In the genomic region with DNA sequence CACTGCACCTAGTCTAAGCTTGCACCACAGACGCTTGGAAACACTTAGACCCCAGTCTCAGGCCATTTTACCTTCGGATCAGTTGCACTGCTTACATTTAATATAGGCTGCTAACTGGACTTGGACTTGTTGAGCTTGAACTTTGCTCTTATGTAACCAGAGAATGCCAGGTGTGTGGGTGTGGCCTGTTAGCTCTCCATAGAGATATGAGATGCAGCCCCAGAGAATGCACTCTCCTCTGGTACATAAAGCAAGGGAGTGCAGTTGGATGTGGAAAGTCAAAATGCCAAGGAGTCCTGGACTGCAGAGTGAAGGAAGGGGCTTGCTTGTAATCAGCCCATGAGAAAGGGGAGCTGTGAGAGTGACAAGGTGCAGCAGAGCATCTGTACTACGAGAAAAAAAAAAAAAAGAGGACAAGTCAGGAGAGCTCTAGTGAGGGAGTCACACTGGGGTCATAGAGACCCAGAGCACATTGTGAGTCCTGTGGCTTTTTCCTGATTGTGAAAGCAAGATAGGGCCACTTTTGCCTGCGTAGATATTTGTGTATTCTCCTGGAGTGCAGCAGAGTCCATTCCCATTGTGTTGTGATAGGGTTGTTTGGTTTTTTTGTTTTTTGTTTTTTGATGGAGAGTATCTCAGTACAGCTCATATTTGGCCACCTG, we compare ENCODE assay signal across 12 mouse cellular contexts. TPM values are rescaled to one million over a fixed set of nuclear protein-coding genes. Genes with fewer than 3 reads are reported as not detected.
A peak's percentile ranks its signal among the peaks of the same experiment; 100 is the strongest.
DNase-seq lines count a peak whose midpoint lies in the region; ATAC-seq and TF ChIP-seq lines count a peak whose summit lies in the region.
"Had no signal": no experiment of that assay in that cellular context is flagged by ENCODE, and none has a peak within 500 bp of the region (broad histone marks: within the 10 kb centered on the region; RNA-seq: fewer than 3 reads in every experiment).

No protein-coding gene starts in this region.

- peaks cover 12% of the 10 kb centered on the region for H3K4me1 ChIP-seq in forebrain, embryonic 16.5 days (replicated peaks; ENCODE audit: control insufficient read depth, insufficient read depth, low read length)
- peaks cover 41% of the 10 kb centered on the region for H3K4me1 ChIP-seq in forebrain, embryonic 10.5 days
- peaks cover 44% of the 10 kb centered on the region for H3K4me1 ChIP-seq in limb, embryonic 13.5 days
- H3K4me1 ChIP-seq in limb, embryonic 10.5 days: peaks cover 44% of the 10 kb centered on the region
- peaks cover 28% of the 10 kb centered on the region for H3K4me1 ChIP-seq in embryonic facial prominence, embryonic 15.5 days
- peaks cover 5% of the 10 kb centered on the region for H3K4me1 ChIP-seq in liver, embryonic 16.5 days (ENCODE audit: control insufficient read depth, low read depth, low read length)
- H3K4me1 ChIP-seq in hindbrain, postnatal 0 days (ENCODE audit: insufficient read depth, low read length): peaks cover 20% of the 10 kb centered on the region

- H3K4me2 ChIP-seq in forebrain, embryonic 16.5 days (ENCODE audit: low read length): no peak overlapping the region
- H3K4me2 ChIP-seq in limb, embryonic 13.5 days (replicated peaks): 0 out of 2 replicates have a peak overlapping the region, but pooled peaks have one; percentile 3
- H3K4me2 ChIP-seq in embryonic facial prominence, embryonic 15.5 days (replicated peaks): no peak overlapping the region; the same call in 1 of the 2 replicates
- H3K4me2 ChIP-seq in liver, embryonic 16.5 days (ENCODE audit: low read depth, low read length): peak overlapping the region; percentile 8; the same call in 1 of the 2 replicates
- H3K4me2 ChIP-seq in hindbrain, postnatal 0 days (ENCODE audit: low read depth, low read length): no peak overlapping the region
- H3K4me2 ChIP-seq: midbrain, embryonic 13.5 days had no signal

- TF ChIP-seq CTCF in hindbrain, postnatal 0 days (IDR thresholded peaks at IDR 0.05; ENCODE audit: low read depth): no peak

- no peak overlapping the region for H3K27ac ChIP-seq in forebrain, embryonic 16.5 days (ENCODE audit: low read length)
- no peak overlapping the region for H3K27ac ChIP-seq in forebrain, embryonic 10.5 days
- H3K27ac ChIP-seq in limb, embryonic 13.5 days: 0 out of 2 replicates have a peak overlapping the region, but pooled peaks have one; percentile 15
- H3K27ac ChIP-seq in limb, embryonic 10.5 days: no peak overlapping the region
- peak overlapping the region; percentile 31; the same call in 1 of the 2 replicates for H3K27ac ChIP-seq in embryonic facial prominence, embryonic 15.5 days (replicated peaks)
- no peak overlapping the region for H3K27ac ChIP-seq in liver, embryonic 16.5 days (ENCODE audit: low read length)
- no peak overlapping the region for H3K27ac ChIP-seq in hindbrain, postnatal 0 days
- H3K27ac ChIP-seq: midbrain, embryonic 13.5 days had no signal

- no peak overlapping the region for H3K9ac ChIP-seq in forebrain, embryonic 16.5 days (replicated peaks; ENCODE audit: low read depth, low read length)
- no peak overlapping the region for H3K9ac ChIP-seq in limb, embryonic 13.5 days
- H3K9ac ChIP-seq in embryonic facial prominence, embryonic 15.5 days: no peak overlapping the region
- no peak overlapping the region for H3K9ac ChIP-seq in liver, embryonic 16.5 days (ENCODE audit: low read depth, low read length)
- H3K9ac ChIP-seq in hindbrain, postnatal 0 days (replicated peaks; ENCODE audit: low read length): no peak overlapping the region
- H3K9ac ChIP-seq: midbrain, embryonic 13.5 days had no signal

- no peaks in the 10 kb centered on the region for H3K9me3 ChIP-seq in forebrain, embryonic 16.5 days (ENCODE audit: control insufficient read depth, low read length)
- H3K9me3 ChIP-seq in forebrain, embryonic 10.5 days: no peaks in the 10 kb centered on the region
- H3K9me3 ChIP-seq in limb, embryonic 13.5 days: no peaks in the 10 kb centered on the region
- H3K9me3 ChIP-seq in limb, embryonic 10.5 days (replicated peaks): no peaks in the 10 kb centered on the region
- H3K9me3 ChIP-seq in embryonic facial prominence, embryonic 15.5 days (replicated peaks): no peaks in the 10 kb centered on the region
- H3K9me3 ChIP-seq in liver, embryonic 16.5 days (replicated peaks; ENCODE audit: control insufficient read depth, low read length): no peaks in the 10 kb centered on the region
- H3K9me3 ChIP-seq in hindbrain, postnatal 0 days (ENCODE audit: low read length): no peaks in the 10 kb centered on the region
- H3K9me3 ChIP-seq: midbrain, embryonic 13.5 days had no signal

- H3K27me3 ChIP-seq in forebrain, embryonic 16.5 days (replicated peaks; ENCODE audit: control insufficient read depth, insufficient read depth, low read length): no peaks in the 10 kb centered on the region
- H3K27me3 ChIP-seq in forebrain, embryonic 10.5 days (ENCODE audit: poor library complexity, severe bottlenecking): no peaks in the 10 kb centered on the region
- H3K27me3 ChIP-seq in limb, embryonic 13.5 days: no peaks in the 10 kb centered on the region
- no peaks in the 10 kb centered on the region for H3K27me3 ChIP-seq in limb, embryonic 10.5 days (ENCODE audit: low read depth, poor library complexity, severe bottlenecking)
- no peaks in the 10 kb centered on the region for H3K27me3 ChIP-seq in embryonic facial prominence, embryonic 15.5 days
- no peaks in the 10 kb centered on the region for H3K27me3 ChIP-seq in liver, embryonic 16.5 days (ENCODE audit: control insufficient read depth, insufficient read depth, low read depth, low read length)
- no peaks in the 10 kb centered on the region for H3K27me3 ChIP-seq in hindbrain, postnatal 0 days (ENCODE audit: insufficient read depth, low read length)
- H3K27me3 ChIP-seq: midbrain, embryonic 13.5 days had no signal

- ATAC-seq in forebrain, embryonic 16.5 days: peak; percentile 6; the same call in 1 of the 2 replicates
- no peak for ATAC-seq in limb, embryonic 13.5 days (ENCODE audit: low FRiP score, low read depth)
- no peak for ATAC-seq in embryonic facial prominence, embryonic 15.5 days (ENCODE audit: insufficient number of reproducible peaks, low FRiP score, low TSS enrichment, low read depth)
- ATAC-seq in liver, embryonic 16.5 days (ENCODE audit: low read depth): peak; percentile 78
- ATAC-seq in hindbrain, postnatal 0 days: no peak
- ATAC-seq: midbrain, embryonic 13.5 days had no signal

- H3K36me3 ChIP-seq in forebrain, embryonic 16.5 days (ENCODE audit: control insufficient read depth, insufficient read depth): no peaks in the 10 kb centered on the region
- H3K36me3 ChIP-seq in forebrain, embryonic 10.5 days (replicated peaks): no peaks in the 10 kb centered on the region
- no peaks in the 10 kb centered on the region for H3K36me3 ChIP-seq in limb, embryonic 13.5 days
- H3K36me3 ChIP-seq in limb, embryonic 10.5 days: no peaks in the 10 kb centered on the region
- H3K36me3 ChIP-seq in embryonic facial prominence, embryonic 15.5 days: no peaks in the 10 kb centered on the region
- no peaks in the 10 kb centered on the region for H3K36me3 ChIP-seq in liver, embryonic 16.5 days (ENCODE audit: control insufficient read depth, insufficient read depth)
- H3K36me3 ChIP-seq in hindbrain, postnatal 0 days (ENCODE audit: insufficient read depth, low read length): no peaks in the 10 kb centered on the region
- H3K36me3 ChIP-seq: midbrain, embryonic 13.5 days had no signal

- no peak overlapping the region for H3K4me3 ChIP-seq in forebrain, embryonic 16.5 days (replicated peaks; ENCODE audit: low read length)
- no peak overlapping the region for H3K4me3 ChIP-seq in forebrain, embryonic 10.5 days
- no peak overlapping the region for H3K4me3 ChIP-seq in limb, embryonic 13.5 days
- no peak overlapping the region for H3K4me3 ChIP-seq in limb, embryonic 10.5 days
- no peak overlapping the region for H3K4me3 ChIP-seq in embryonic facial prominence, embryonic 15.5 days (replicated peaks)
- no peak overlapping the region for H3K4me3 ChIP-seq in liver, embryonic 16.5 days (ENCODE audit: low read depth, low read length)
- H3K4me3 ChIP-seq in hindbrain, postnatal 0 days (ENCODE audit: low read length): no peak overlapping the region
- H3K4me3 ChIP-seq: midbrain, embryonic 13.5 days had no signal

- intact Hi-C loops in left cerebral cortex, postnatal 36 days (cut with DNase I): no loop called here

- no peak for DNase-seq in forebrain, embryonic 10.5 days (ENCODE audit: extremely low spot score, low spot score)
- DNase-seq in limb, embryonic 10.5 days (ENCODE audit: low spot score): no peak
- DNase-seq in hindbrain, postnatal 0 days (ENCODE audit: low spot score): no peak
- no peak for DNase-seq in left cerebral cortex, postnatal 36 days (ENCODE audit: low spot score in 2 of 2)
- DNase-seq: embryo, embryonic 11 days; right cerebral cortex, postnatal 4 days; thymus, postnatal 36 days had no signal

- 75% methylated on average over 4 of the region's 4 CpGs for WGBS in forebrain, embryonic 16.5 days
- WGBS in forebrain, embryonic 10.5 days: 76% methylated on average over 4 of the region's 4 CpGs
- WGBS in limb, embryonic 13.5 days: 59% methylated on average over 4 of the region's 4 CpGs
- 72% methylated on average over 4 of the region's 4 CpGs for WGBS in limb, embryonic 10.5 days
- WGBS in embryonic facial prominence, embryonic 15.5 days: 42% methylated on average over 4 of the region's 4 CpGs
- WGBS in liver, embryonic 16.5 days (ENCODE audit: insufficient replicate concordance): 33% methylated on average over 4 of the region's 4 CpGs
- 65% methylated on average over 4 of the region's 4 CpGs for WGBS in hindbrain, postnatal 0 days

RNA-seq across cellular contexts. Expression of gene Btbd3, which starts 11.6 kb away (rescaled TPM):
- polyA plus RNA-seq in forebrain, embryonic 16.5 days (2015; fragmentation: Nextera tagmentation; extraction: Ambion mirVana): 21.1 and 28.3 TPM in 2 replicates
- 12.2 and 13.0 TPM in 2 replicates for polyA plus RNA-seq in forebrain, embryonic 10.5 days (2016; fragmentation: Nextera tagmentation; extraction: Ambion mirVana)
- polyA plus RNA-seq in limb, embryonic 13.5 days (2015; fragmentation: Nextera tagmentation; extraction: Ambion mirVana): 23.4 and 23.5 TPM in 2 replicates
- 11.3 and 13.5 TPM in 2 replicates for polyA plus RNA-seq in limb, embryonic 10.5 days (2016; fragmentation: Nextera tagmentation; extraction: Ambion mirVana)
- 22.7 and 24.3 TPM in 2 replicates for polyA plus RNA-seq in embryonic facial prominence, embryonic 15.5 days (2015; fragmentation: Nextera tagmentation; extraction: Ambion mirVana)
- polyA plus RNA-seq in liver, embryonic 16.5 days (2015; fragmentation: Nextera tagmentation; extraction: Ambion mirVana): 1.6 and 1.9 TPM in 2 replicates
- 59.9 and 63.1 TPM in 2 replicates for total RNA-seq in hindbrain, postnatal 0 days (2014; rRNA removed)
- 37.4 and 39.4 TPM in 2 replicates for polyA plus RNA-seq in hindbrain, postnatal 0 days (2015; fragmentation: Nextera tagmentation; extraction: Ambion mirVana)
- 100 to 1,000 TPM; 128 to 153 TPM for total RNA-seq in left cerebral cortex, postnatal 36 days (2021)

Comparison
In these comparisons a context has a peak if more than half of its experiments do, and no peak if none do; other contexts are left out.
1. H3K27ac ChIP-seq: peak in limb, embryonic 13.5 days (single experiment) and embryonic facial prominence, embryonic 15.5 days (single experiment); none in forebrain, embryonic 16.5 days (single experiment), forebrain, embryonic 10.5 days (single experiment), limb, embryonic 10.5 days (single experiment), liver, embryonic 16.5 days (single experiment) and hindbrain, postnatal 0 days (single experiment).
2. ATAC-seq: peak in forebrain, embryonic 16.5 days (single experiment) and liver, embryonic 16.5 days (single experiment); none in limb, embryonic 13.5 days (single experiment), embryonic facial prominence, embryonic 15.5 days (single experiment) and hindbrain, postnatal 0 days (single experiment).
3. H3K4me2 ChIP-seq: peak in limb, embryonic 13.5 days (single experiment) and liver, embryonic 16.5 days (single experiment); none in forebrain, embryonic 16.5 days (single experiment), embryonic facial prominence, embryonic 15.5 days (single experiment) and hindbrain, postnatal 0 days (single experiment).